Mouse (Mus musculus): ENCODE results near the gene Tfap2d.

Tfap2d gene

GRCm38 (mm10) chr1:19102631-19103030, at the start of gene Tfap2d:
Tfap2d (plus strand) TSS chr1:19103022.
- no peak for DNase-seq (ENCODE audit: low read depth, low spot score)

GRCm38 (mm10) chr1:19056300-19056699, 46.5 kb upstream of the Tfap2d start:
- peak; percentile 13 for DNase-seq (ENCODE audit: low read depth, low spot score)

GRCm38 (mm10) chr1:19056861-19057260, 46.0 kb upstream of the Tfap2d start:
- no peak for DNase-seq (ENCODE audit: low read depth, low spot score)

- DNase-seq (ENCODE audit: low read depth, low spot score), result peak; percentile 32
These were observed 14.7 kb upstream of the Tfap2d start for GRCm38 (mm10) chr1:19088078-19088477.

GRCm38 (mm10) chr1:19096921-19097320, 5.9 kb upstream of the Tfap2d start:
- DNase-seq (ENCODE audit: low read depth, low spot score), result no peak

GRCm38 (mm10) chr1:19103316-19103715, 494 bp downstream of the Tfap2d start:
- no peak for DNase-seq (ENCODE audit: low read depth, low spot score)

- DNase-seq (ENCODE audit: low read depth, low spot score), result no peak
These were observed 937 bp downstream of the Tfap2d start for GRCm38 (mm10) chr1:19103776-19104142.

- no peak for DNase-seq (ENCODE audit: low read depth, low spot score)
These were observed 1.5 kb downstream of the Tfap2d start for GRCm38 (mm10) chr1:19104143-19104857.

GRCm38 (mm10) chr1:19106401-19106800, 3.6 kb downstream of the Tfap2d start:
- DNase-seq (ENCODE audit: low read depth, low spot score), result no peak

- DNase-seq (ENCODE audit: low read depth, low spot score), result no peak
These were observed 4.3 kb downstream of the Tfap2d start for GRCm38 (mm10) chr1:19106841-19107800.

- no peak for DNase-seq (ENCODE audit: low read depth, low spot score)
These were observed 5.0 kb downstream of the Tfap2d start for GRCm38 (mm10) chr1:19107801-19108200.

- DNase-seq (ENCODE audit: low read depth, low spot score), result peak; percentile 52
These were observed 6.9 kb downstream of the Tfap2d start for GRCm38 (mm10) chr1:19109711-19110110.

- DNase-seq (ENCODE audit: low read depth, low spot score), result no peak
These were observed 7.4 kb downstream of the Tfap2d start for GRCm38 (mm10) chr1:19110211-19110610.

GRCm38 (mm10) chr1:19111020-19111419, 8.2 kb downstream of the Tfap2d start:
- DNase-seq (ENCODE audit: low read depth, low spot score), result no peak

GRCm38 (mm10) chr1:19178742-19179397, 76.0 kb downstream of the Tfap2d start:
- peak; percentile 16 for DNase-seq (ENCODE audit: low read depth, low spot score)

GRCm38 (mm10) chr1:19205649-19206048, 102.8 kb downstream of the Tfap2d start:
- DNase-seq (ENCODE audit: low read depth, low spot score), result no peak

GRCm38 (mm10) chr1:19206194-19206593, 103.4 kb downstream of the Tfap2d start:
- peak; percentile 46 for DNase-seq (ENCODE audit: low read depth, low spot score)

- DNase-seq (ENCODE audit: low read depth, low spot score), result no peak
These were observed 104.8 kb downstream of the Tfap2d start for GRCm38 (mm10) chr1:19207611-19208010.

- no peak for DNase-seq (ENCODE audit: low read depth, low spot score)
These were observed 106.0 kb downstream of the Tfap2d start, which contains the start of gene Tfap2b for GRCm38 (mm10) chr1:19208641-19209358. Tfap2b (plus strand) TSS chr1:19208914.

- no peak for DNase-seq (ENCODE audit: low read depth, low spot score)
These were observed 106.5 kb downstream of the Tfap2d start for GRCm38 (mm10) chr1:19209359-19209745.

- DNase-seq (ENCODE audit: low read depth, low spot score), result no peak
These were observed 107.0 kb downstream of the Tfap2d start for GRCm38 (mm10) chr1:19209776-19210175.
